Mouse (Mus musculus) A20 (cell line): ENCODE data around the gene Nip7.
A peak's percentile ranks its signal among the peaks of the same experiment; 100 is the strongest.
"Not testable (repeated sequence)": the region's sequence is repeated elsewhere in the genome, so short reads cannot be mapped to it uniquely, and the experiment has no call there.

ENCODE experiments used
- DNase-seq: peaks from one replicate; pipeline ENCODE4 v3.0.0-alpha.2; 2011; ENCODE audit warnings: low read depth, low spot score

Gene Nip7

DNA sequence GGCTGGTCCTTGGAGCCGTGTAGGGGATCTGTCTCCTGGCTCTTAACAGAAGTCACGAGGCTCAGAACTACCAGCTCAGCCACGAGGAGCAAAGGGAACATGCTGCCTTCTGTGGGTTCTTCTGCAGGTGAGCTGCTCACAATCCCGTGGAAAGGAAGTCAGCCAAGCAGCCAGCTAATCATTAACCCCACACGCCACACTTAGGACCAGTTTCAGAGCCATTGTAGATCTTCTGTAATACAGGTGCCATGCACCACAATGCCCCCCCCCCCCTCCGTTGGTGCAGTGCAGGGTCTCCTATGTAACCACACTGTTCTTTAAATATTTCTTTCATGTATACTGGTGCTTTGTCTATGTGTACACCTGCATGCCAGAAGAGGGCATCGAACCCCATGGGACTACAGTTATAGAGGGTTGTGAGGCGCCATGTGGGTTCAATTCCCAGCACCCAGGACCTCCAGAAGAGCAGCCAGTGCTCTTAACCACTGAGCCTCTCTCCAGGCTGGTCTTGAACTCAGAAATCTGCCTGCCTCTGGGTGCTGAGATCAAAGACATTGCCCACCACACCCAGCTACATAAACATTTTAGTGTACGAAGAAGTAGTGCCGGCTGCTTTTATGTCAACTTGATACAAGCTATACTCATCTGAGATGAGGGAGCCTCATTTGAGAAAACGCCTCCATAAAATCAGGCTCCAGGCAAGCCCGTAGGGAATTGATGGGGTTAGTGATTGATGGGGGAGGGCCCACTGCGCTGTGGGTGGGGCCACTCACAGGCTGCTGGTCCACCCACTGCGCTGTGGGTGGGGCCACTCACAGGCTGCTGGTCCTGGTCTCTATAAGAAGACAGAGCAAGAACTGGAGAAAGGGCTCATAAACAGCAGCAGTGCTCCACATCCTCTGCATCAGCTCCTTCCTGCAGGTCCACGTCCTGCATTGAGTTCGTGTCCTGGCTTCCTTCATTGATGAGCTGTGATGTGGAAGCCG, 9.1 kb downstream of the Nip7 start, which contains the start of gene Tmed6:
Gene Tmed6 (minus strand): TSS at position 134 of the 986 bp plus-strand sequence.
- peak; percentile 91 for DNase-seq

DNA sequence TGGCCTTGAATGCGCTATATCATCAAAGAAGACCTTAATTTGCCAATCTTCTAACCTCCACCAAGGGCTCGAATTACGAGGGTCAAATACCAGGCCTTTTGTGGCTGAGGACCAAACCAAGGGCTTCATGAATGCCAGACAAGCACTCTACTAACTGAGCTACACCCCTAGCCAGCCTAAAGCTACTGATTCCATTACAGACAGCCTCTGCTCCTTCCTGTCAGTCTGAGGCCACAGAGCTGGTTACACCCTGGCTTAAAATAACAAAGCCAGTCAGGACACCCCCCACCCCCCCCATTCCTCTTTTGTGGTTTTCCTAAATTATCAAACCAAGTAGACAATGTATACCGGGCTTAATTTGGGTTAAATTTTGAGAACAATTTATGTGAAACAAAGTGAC, 17.0 kb downstream of the Nip7 start:
- no peak for DNase-seq

DNA sequence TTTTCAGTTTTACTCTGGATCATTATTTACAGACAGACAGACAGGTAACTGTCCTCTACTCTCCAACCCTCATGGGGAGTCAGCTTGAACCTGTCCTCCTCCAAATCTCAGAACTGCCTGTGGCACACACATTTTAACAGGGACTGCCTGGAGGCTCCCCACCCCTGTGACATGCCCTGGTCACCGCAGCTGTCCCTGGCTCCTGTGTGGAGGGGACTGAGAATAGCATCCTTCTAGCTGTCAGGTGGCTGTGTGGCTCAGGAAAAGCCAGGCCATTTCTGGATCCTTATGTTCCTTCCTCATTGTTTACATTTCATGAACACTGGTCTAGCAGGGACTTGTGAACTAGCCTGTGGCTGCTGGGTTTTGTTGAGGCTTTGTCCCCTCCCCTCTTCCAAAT, 17.5 kb downstream of the Nip7 start:
- DNase-seq: no peak

DNA sequence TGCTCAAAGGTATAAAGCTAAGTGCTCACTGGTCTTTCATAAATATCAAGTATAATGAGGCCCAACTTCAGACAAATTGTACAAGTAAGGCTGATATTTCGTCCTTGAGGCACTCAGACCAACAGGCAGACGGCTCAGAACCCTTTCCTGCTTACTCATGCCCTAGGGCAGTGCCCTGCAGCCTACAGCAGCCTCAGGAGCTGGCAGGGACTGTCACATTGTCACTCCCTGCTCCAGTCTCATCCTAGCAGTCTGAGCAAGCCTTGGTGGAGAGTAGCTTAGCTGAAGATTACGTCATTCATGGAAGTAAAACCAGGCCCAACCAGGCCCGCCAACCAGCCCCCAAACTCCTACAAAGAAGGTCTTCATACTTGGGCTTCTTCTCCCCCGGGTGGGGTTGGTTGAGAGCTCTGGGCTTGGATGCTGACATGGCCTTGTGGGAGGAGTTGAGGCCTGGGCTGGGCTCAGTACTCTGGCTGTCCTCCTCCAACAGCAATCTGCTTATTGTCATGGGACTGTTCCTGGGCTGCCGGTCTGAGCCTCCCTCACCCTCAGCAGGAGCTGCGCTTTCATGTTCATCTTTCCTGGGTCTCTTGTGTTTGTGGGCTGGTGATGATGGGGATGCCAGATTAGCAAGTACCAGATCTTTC, 19.7 kb downstream of the Nip7 start:
- no peak for DNase-seq

DNA sequence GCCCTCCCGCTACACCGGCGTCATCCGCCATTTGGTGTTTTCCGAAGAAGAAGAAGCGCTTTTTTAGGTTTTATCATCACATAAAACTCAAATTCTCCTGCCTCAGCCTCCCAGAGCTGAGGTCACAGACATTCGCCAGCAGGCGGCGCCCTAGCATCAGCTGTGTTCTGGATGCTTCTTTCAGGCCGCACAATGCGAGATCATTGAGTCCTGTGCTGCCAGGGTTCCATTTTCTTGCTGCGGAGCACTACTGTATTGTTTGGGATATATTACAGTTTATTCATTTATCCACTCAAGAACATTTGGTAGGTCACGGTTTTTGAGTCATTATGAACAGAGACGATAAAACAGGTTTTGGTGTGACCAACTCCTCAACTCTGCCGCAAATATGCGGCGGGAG, 28.7 kb downstream of the Nip7 start:
- peak; percentile 39 for DNase-seq

DNA sequence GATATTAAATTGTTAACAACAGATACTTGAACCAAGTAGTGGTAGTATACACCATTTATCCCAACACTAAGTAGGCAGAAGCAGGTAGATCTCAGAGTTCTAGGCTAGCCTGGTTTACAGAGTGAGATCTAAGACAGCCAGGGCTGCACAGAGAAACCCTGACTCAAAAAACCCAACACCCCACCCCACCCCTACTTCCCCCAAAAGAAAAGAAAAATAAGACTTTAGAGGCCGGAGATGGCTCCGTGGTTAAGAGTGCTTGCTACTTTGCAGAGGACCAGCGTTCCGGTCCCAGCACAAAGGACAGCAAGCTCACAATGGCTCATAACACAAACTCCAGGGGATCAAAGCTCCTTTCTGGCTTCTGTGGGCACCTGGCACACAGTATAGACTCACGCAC, 29.3 kb downstream of the Nip7 start:
- no peak for DNase-seq

DNA sequence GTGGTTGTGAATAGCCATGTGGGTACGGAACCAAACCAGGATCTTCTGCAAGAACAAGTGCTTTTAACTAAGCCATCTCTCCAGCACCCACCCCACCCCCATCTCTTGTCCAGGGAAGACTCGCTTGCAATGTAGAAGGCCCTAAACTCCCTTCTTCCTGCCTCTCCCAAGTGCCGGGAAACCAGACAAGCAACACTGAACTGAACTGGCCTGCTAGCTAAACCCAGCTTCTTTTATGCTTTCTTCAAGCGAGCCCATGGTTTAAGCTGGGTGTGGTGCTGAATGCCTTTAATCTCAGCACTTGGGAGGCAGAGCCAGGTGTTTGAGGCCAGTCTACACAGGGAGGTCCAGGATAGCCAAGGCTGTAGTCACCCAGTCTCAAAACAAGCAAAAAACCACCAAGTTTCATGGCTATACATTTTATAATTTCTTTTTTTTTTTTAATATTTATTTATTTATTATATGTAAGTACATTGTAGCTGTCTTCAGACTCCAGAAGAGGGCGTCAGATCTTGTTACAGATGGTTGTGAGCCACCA, 31.9 kb downstream of the Nip7 start:
- no peak for DNase-seq

DNA sequence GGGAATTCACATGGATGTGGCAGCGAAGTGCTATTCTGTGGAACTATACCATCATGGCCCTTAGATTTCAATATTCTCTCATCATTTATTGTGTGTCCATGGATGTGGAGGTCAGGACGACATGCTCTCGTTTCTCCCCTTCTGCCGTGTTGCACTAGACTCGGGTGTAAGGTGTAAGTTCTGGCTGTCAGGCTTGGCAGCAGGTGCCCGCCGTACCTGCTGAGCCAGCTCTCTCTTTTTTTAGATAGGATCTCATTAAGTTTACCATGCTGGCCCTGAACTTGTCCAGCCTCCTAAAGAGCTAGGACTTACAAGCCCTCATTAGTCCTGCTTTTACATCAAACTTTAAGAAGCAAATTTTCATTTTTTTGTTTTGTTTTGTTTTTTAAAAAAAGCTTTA, 33.9 kb downstream of the Nip7 start:
- DNase-seq: no peak

DNA sequence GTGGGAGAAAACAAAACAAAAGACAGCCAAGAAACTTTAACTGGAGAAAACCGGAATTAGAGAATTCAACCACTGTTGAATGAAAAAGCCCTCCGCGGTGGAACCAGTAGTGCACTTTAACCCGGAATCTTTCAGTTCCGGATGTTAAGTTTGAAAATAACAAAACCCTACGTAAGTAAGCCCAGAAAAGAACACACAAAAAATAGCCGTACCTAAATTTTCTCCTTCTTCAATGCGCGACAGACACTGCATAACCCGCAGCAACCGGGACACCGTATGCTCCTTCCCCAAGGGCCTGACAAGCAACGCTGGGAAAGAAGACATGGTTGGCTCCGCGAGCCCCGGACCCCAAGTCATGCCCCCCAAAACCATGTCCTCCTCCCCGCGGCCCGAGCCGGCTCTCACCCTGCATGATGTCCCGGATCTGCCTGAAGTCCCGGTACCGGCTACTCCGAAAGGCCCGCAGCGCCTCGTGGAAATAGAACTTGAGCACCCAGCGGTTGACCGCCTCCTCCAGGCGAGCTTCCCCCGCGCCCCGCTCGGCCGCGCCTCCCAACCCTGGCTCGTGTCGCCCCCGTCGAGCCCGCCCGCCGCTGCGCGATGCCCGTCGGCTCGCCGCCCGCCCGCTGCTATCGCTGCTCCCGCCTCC, 39.2 kb downstream of the Nip7 start:
- peak; percentile 71 for DNase-seq

DNA sequence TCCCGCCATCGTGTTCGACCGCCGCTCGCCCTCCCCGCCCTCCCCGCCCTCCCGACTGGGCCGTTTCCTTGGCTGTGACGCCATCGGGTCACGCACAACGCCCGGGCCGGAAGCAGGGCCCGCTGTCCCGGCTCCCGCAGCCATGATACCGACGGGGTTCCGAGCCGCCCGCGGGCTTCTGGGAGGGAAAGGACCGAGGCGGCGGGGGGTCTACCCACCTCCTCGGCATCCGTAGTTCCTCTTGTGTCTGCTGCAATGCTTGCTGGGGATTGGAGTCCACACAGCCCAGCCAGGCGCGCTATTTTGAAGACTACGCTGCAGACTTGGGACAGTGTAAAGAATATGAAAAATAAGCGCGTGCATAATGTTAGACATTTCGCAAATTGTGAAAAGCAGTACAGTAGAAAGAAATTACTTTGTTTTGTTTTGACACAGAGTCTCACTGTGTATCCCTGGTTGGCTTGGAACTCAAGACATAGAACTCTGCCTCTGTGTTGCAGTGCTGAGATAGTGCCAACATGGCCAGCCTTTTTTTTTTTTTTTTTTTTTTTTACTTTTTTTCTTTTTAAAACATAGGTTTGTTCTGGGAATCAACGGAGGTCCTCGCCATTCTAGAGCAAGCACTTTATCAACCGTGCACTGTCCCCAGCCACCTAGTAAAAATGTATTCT, 39.8 kb downstream of the Nip7 start, which contains the start of gene Terf2:
Gene Terf2 (minus strand): TSS at position 182 of the 671 bp plus-strand sequence.
- peak; percentile 96 for DNase-seq

DNA sequence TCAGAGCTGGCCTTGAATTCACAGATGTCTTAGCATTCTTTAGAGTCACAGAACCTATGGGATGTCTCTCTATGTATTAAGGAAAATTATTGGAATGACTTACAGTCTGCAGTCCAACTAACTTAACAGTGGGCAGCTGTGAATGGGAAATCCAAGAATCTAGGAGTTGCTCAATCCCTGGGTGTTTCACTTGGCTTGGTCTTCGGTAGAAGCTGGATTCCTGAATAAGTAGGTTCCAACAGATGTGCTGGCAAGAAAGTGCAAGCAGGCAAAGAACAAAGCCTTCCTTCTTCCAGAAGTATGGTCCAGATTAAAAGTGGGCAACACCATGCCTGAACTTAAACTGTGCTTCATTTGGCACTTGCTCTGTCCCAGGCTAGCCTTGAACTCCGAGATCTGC, 44.0 kb downstream of the Nip7 start:
- no peak for DNase-seq

DNA sequence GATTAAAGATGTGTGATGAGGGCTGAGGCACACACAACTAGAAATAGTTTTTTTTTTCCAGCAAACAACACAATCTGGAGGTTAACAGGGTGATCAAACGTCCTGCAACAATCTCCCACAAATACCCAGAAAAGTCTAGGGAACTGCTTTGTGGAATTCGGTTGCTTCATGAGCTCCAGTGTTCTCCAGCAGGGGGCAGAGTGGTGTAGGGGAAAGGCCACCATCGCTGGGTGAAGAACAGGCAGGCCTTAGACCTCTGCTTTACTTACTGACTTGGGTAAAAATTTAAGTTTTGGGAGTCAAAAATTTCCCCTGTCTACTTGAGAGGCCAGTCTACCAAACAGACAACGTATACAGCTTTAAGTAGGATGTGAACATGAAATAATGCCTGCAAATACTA, 47.9 kb downstream of the Nip7 start:
- DNase-seq: peak; percentile 62

DNA sequence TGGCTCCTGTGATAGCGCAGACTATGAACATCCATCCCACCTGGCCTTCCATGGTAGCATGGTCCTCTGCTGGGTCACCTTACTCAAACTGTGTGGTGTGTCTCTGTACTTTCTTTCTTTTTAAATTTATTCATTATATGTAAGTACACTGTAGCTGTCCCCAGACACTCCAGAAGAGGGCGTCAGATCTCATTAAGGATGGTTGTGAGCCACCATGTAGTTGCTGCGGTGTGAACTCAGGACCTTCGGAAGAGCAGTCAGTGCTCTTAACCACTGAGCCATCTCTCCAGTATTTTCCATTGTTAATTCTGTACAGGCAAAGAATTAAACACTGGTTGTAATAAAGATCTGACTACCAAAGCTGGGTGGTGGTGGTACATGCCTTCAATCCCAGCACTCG, 51.4 kb downstream of the Nip7 start:
- DNase-seq: not testable (repeated sequence)

DNA sequence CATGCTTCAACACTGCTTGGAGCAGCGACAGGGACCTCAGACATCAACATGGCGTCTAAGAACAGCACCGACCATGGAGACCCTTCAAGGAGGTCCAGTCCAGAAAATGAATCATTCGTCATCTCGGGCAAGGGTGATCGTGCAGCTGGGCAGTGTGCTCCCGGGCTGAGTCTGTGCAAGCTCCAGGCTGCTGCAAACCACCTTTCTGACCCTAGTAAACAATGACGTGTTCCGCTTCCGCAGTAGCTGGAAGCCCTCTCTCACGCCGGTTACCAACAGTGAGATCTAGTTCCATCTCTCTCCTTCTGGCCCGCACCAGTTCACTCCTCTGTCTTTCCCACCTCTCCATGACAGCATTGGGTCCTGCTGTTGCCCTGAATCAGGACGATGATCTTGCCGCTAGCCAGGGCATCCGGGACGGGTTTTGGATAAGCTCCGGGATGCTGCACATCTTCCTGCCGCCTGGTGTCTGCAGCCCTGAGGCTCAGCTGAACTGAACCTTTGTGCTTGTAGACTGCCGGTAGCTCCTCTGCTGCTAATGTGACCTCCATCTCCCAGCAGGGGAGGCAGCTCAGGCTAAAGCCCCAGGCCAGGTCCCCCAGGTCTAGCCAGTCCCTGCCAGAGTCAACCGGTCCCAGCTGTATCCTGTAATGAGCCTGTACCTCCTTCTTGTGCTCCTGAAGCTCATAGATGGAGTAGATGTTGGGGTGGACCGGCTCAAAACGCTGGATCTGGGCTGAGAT, 52.5 kb downstream of the Nip7 start:
- no peak for DNase-seq

DNA sequence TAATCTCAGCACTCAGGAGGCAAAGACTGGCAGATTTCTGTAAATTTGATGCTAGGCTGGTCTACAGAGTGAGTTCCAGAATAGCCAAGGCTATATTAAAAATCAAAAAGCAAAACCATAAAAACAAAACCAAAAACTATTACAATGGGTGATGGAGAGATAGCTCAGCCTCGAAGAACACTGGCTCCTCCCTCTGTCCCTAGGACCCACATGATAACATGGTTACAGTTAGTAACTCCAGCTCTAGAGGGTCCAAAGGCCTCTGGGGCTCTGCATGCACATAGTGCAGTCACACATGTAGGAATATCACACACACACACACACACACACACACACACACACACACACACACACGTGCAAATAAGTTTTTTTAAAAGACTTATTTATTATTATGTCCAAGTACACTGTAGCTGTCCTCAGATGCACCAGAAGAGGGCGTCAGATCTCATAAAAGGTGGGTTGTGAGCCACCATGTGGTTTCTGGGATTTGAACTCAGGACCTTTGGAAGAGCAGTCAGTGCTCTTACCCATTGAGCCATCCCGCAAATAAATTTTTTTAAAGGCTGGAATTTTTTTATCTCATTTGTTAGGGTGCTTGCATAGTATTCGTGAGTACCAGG, 53.2 kb downstream of the Nip7 start:
- peak; percentile 41 for DNase-seq
